Mouse (Mus musculus): Measurements from ENCODE around the gene Sphk2.

GRCm38 (mm10) chr7:45713396-45713795 lies 4.4 kb downstream of the Sphk2 start:
- TF ChIP-seq CTCF (IDR thresholded peaks at IDR 0.05; ENCODE audit: low read depth, low read length): no peak
- no peak for TF ChIP-seq POLR2A (IDR thresholded peaks at IDR 0.05; ENCODE audit: borderline replicate concordance, low read depth, low read length)

Measured in bone marrow macrophage, adult 2 months (primary cell).